Mouse (Mus musculus) central nervous system, embryonic 18 days (tissue): ENCODE measurements around the gene H2-M2. TPM values are rescaled to one million over a fixed set of nuclear protein-coding genes. Genes with fewer than 3 reads are reported as not detected.

Experiments used
- polyA plus RNA-seq: library from polyadenylated mRNA; depleted of rRNA; stranded (reverse); fragments of >200 nt; gene quantifications from 2 replicates; pipeline ENCODE4 v1.2.3, GENCODE M21; 2012; rRNA removed

Gene H2-M2
- polyA plus RNA-seq: not detected in 2 replicates

DNA sequence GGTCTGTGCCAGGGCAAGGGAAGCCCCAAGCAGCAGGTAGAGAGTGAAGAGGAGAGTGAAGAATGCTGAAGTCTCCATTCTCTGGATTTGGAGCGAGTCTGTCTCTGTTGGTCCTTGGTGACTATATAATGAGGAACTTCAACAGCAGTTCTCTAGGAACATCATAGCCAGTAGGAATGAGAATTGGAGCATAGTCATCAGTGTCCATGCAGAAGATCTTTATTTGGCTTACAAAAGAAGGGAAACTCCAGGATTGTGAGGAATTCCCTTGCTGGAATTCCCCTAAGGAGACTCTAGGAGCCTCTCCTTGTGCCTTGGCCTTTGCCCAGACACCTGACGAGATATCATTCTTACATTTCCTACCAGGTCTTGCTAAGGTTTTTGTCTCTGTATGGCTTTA is at the start of gene H2-M2:
TSS of gene H2-M2 (minus strand) at position 101 of the 400 bp plus-strand sequence.

DNA sequence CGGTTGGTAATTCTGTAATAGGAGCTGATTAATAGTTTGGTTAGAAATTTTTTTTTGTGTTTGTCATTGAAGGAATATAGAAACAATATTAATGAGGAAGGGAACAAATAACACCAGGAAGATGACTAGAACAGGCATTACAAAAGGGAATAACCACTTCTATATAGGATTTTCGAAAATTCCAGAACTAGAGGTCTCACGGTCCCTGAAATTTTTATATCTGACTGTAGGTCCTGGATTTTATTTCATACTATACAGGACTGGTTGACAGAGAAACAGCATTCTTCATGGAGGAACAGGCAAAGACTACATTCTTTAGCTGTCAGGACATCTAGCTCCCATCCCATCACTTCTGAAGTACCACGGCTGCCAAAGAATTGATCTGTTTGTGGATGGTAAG is 24.4 kb upstream of the H2-M2 start, which contains the start of gene Olfr111:
TSS of gene Olfr111 (plus strand) at position 301 of the 400 bp plus-strand sequence.

DNA sequence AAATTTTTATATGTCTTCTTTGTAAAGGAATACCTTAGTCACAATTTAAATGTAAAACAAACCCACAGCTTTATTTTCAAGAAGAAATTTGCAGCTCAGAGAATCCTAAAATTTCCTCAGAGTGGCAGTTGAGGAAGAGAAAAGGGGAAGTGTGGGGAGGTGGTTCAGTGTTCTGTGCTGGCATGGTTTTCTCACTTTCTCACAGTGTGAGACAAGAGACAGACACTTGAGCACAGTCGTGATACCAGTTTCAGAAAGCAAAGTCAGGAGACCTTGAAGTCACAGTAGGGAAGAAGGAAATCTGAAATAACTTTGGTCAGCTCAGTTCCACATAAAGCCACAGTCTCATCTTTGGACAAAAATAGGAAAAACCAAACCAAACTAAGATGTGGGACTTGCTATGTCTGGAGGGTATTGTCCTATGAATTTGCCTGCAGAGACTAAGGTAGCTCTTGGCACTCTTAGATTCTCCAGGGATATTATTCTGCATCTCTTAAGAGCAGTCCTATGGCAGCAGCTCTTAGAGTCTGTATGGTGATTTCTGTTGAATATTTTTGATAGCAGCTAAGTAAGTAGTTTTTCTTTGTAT is 8.7 kb upstream of the H2-M2 start, which contains the start of gene Olfr110:
TSS of gene Olfr110 (plus strand) at position 539 of the 589 bp plus-strand sequence.

DNA sequence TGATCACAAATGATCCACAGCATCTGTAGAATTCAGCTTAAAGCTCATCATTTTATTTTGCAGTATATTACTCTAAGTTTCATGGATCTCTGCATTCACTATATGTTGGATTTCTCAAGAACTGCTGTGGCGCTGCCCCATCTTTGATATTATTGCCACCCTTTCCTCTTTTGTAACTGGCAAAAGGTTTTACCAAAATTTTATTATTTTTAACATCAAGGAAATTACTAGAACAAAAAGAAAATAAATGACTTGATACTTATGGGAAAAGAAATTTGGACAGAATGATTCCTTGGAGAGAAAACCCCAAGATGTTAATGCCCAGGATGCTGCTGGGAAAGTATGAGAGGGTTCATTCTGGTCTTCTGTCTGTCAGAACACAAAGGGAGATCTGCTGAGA is 24.7 kb downstream of the H2-M2 start, which contains the start of gene Olfr109:
TSS of gene Olfr109 (plus strand) at position 301 of the 400 bp plus-strand sequence.

DNA sequence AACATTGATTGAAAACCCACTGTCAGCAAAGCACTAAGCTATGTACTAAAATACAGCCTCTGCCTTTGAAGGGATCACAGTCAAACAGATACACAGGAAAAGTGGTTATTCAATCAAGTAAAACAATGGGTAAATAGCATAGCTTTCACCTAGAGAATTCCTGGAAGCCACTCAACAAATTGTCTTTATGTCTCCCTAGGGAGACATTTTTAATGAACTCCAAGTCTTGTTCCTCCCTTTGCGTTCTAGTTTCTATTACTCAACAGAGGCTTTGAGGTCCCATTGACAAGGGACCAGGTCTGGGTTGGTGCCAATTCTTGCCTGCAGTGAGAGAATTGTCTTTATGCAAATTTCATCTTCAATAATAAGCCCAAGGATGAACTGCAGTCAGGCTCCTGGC is 38.2 kb downstream of the H2-M2 start, which contains the start of gene Olfr108:
TSS of gene Olfr108 (plus strand) at position 301 of the 400 bp plus-strand sequence.

Other genes starting within 250 kb of the H2-M2 start
- gene Olfr97, start 246.2 kb downstream of the H2-M2 start, polyA plus RNA-seq: not detected in 2 replicates
- not detected in 2 replicates for gene Olfr98, start 219.8 kb downstream of the H2-M2 start, polyA plus RNA-seq
- 0.83 and 0.98 TPM in 2 replicates for gene H2-M3, start 213.3 kb downstream of the H2-M2 start, polyA plus RNA-seq
- gene Olfr99, start 200.1 kb downstream of the H2-M2 start, polyA plus RNA-seq: not detected in 2 replicates
- not detected in 2 replicates for gene Olfr101, start 179.2 kb downstream of the H2-M2 start, polyA plus RNA-seq
- gene Olfr102, start 166.5 kb downstream of the H2-M2 start, polyA plus RNA-seq: not detected in 2 replicates
- not detected in 2 replicates for gene Olfr103, start 143.9 kb downstream of the H2-M2 start, polyA plus RNA-seq
- gene Olfr104-ps, start 124.0 kb downstream of the H2-M2 start, polyA plus RNA-seq: not detected in 2 replicates
- gene Olfr105-ps, start 104.5 kb downstream of the H2-M2 start, polyA plus RNA-seq: not detected in 2 replicates
- gene Olfr106-ps, start 93.2 kb downstream of the H2-M2 start, polyA plus RNA-seq: not detected in 2 replicates
- gene Olfr107, start 84.3 kb downstream of the H2-M2 start, polyA plus RNA-seq: not detected in 2 replicates
- gene Olfr108, start 38.1 kb downstream of the H2-M2 start, polyA plus RNA-seq: not detected in 2 replicates
- not detected in 2 replicates for gene Olfr109, start 24.6 kb downstream of the H2-M2 start, polyA plus RNA-seq
- gene Olfr110, start 8.9 kb upstream of the H2-M2 start, polyA plus RNA-seq: 0.03 TPM in 1 of 2 replicates, not detected in the other
- gene Olfr111, start 24.5 kb upstream of the H2-M2 start, polyA plus RNA-seq: 0.04 and 0.05 TPM in 2 replicates
- not detected in 2 replicates for gene Olfr112, start 85.9 kb upstream of the H2-M2 start, polyA plus RNA-seq
- gene Olfr113, start 94.1 kb upstream of the H2-M2 start, polyA plus RNA-seq: not detected in 2 replicates
- not detected in 2 replicates for gene Olfr114, start 109.2 kb upstream of the H2-M2 start, polyA plus RNA-seq
- gene Olfr115, start 143.6 kb upstream of the H2-M2 start, polyA plus RNA-seq: not detected in 2 replicates
- gene Olfr116, start 143.6 kb upstream of the H2-M2 start, polyA plus RNA-seq: not detected in 2 replicates
- gene Olfr117, start 180.2 kb upstream of the H2-M2 start, polyA plus RNA-seq: not detected in 2 replicates
- gene Olfr118, start 183.4 kb upstream of the H2-M2 start, polyA plus RNA-seq: not detected in 2 replicates
- gene Olfr119, start 213.0 kb upstream of the H2-M2 start, polyA plus RNA-seq: not detected in 2 replicates
- not detected in 2 replicates for gene Olfr120, start 238.3 kb upstream of the H2-M2 start, polyA plus RNA-seq